Mouse (Mus musculus) liver, embryonic 14.5 days (tissue): Measurements from ENCODE around the gene Gm4881. TPM values are rescaled to one million over a fixed set of nuclear protein-coding genes. Genes with fewer than 3 reads are reported as not detected.

ENCODE experiments used
- ATAC-seq: fragments of 200-750 bp; cut with Nextera tagmentation; 2 replicates; pipeline ENCODE4 v1.8.0; 2017; ENCODE audit warnings: moderate number of reproducible peaks, mild to moderate bottlenecking, moderate library complexity; ENCODE audit not compliant: insufficient read depth
- DNase-seq, 3 experiments: peaks; one replicate each; pipeline ENCODE4 v3.0.0-alpha.2; 2012 to 2013; ENCODE audit warnings: low read depth in 3 of 3, low spot score in 3 of 3
- H3K27ac ChIP-seq: fragments of 300-500 bp; sonication (generic); 2 replicates; pipeline ENCODE4 v1.5.1; 2014; ENCODE audit warnings: moderate library complexity, mild to moderate bottlenecking, control low read depth, inconsistent platforms
- H3K27me3 ChIP-seq: fragments of 300-500 bp; sonication (generic); 2 replicates; pipeline ENCODE4 v1.6.1; 2014; ENCODE audit warnings: mild to moderate bottlenecking, low read length, moderate library complexity; ENCODE audit not compliant: control insufficient read depth, insufficient read depth
- H3K36me3 ChIP-seq: fragments of 300-500 bp; sonication (generic); replicated peaks from 2 replicates; pipeline ENCODE4 v1.6.1; 2014; ENCODE audit warnings: low read depth; ENCODE audit not compliant: control insufficient read depth, insufficient read depth
- H3K4me1 ChIP-seq, 2 experiments: fragments of 200-500 bp in 1 of 2; fragments of 300-500 bp in 1 of 2; sonication (generic) in 1 of 2; replicated peaks; 2 replicates each; pipeline ENCODE4 v1.6.1; 2012 to 2014; ENCODE audit warnings: antibody characterized with exemption in 1 of 2, inconsistent platforms in 1 of 2, low read length in 1 of 2; ENCODE audit not compliant: control insufficient read depth in 2 of 2, insufficient read depth in 2 of 2
- H3K4me2 ChIP-seq: fragments of 300-500 bp; sonication (generic); 2 replicates; pipeline ENCODE4 v1.6.1; 2014; ENCODE audit warnings: low read depth, mild to moderate bottlenecking, control low read depth, moderate library complexity
- H3K4me3 ChIP-seq, 2 experiments: fragments of 200-500 bp in 1 of 2; fragments of 300-500 bp in 1 of 2; sonication (generic) in 1 of 2; 2 replicates each; pipeline ENCODE4 v1.5.1; 2012 to 2014; ENCODE audit warnings: low read depth in 2 of 2, low read length in 2 of 2, mild to moderate bottlenecking in 2 of 2, control low read depth in 1 of 2, inconsistent platforms in 1 of 2, moderate library complexity in 1 of 2; ENCODE audit not compliant: insufficient read depth in 1 of 2
- H3K9ac ChIP-seq: fragments of 300-500 bp; sonication (generic); replicated peaks from 2 replicates; pipeline ENCODE4 v1.6.1; 2014; ENCODE audit warnings: mild to moderate bottlenecking, control low read depth, moderate library complexity
- H3K9me3 ChIP-seq: fragments of 300-500 bp; sonication (generic); 2 replicates; pipeline ENCODE4 v1.6.1; 2016; ENCODE audit warnings: low read length, mixed read lengths; ENCODE audit not compliant: control insufficient read depth
- CTCF ChIP-seq: IDR thresholded peaks from 2 replicates; pipeline ENCODE4 v1.5.1; 2016; ENCODE audit warnings: antibody characterized with exemption, low read depth, control low read depth
- EP300 ChIP-seq: IDR thresholded peaks from 2 replicates; pipeline ENCODE4 v1.6.1; 2016; ENCODE audit warnings: antibody characterized with exemption, low read depth
- WGBS: fragments of 180-500 bp; shearing (Covaris S2); extraction: QIAGEN DNeasy Blood & Tissue Kit; methylation state at CpG from one replicate; pipeline ENCODE4 v1.1.7; 2014; ENCODE audit not compliant: insufficient replicate concordance; 5-methylcytosine and 5-hydroxymethylcytosine counted together
- microRNA-seq: library from miRNA; unstranded; fragments of <30 nt; microRNA quantifications from one replicate; pipeline ENCODE4, GENCODE M21; 2016
- polyA plus RNA-seq, 2 experiments: library from polyadenylated mRNA; depleted of rRNA in 1 of 2; stranded (reverse) in 1 of 2; unstranded in 1 of 2; fragments of >200 nt; fragmentation: Nextera tagmentation in 1 of 2; extraction: Ambion mirVana in 1 of 2; gene quantifications; 2 replicates each; pipeline versions ENCODE4 v1.2.1 to v1.2.3; 2012 to 2014

The Gm4881 gene
- polyA plus RNA-seq, 2 experiments: not detected

GRCm38 (mm10) chr7:24883896-24884692 is 60.2 kb downstream of the Gm4881 start, which contains the start of gene Rps19:
Rps19 (plus strand) TSS chr7:24884371.
- no peaks in the 10 kb centered on the region for H3K27me3 ChIP-seq
- peak; percentile 92 for ATAC-seq
- under 1% methylated on average over 57 of the region's 57 CpGs for WGBS

GRCm38 (mm10) chr7:24882416-24883199 is 61.7 kb downstream of the Gm4881 start:
- TF ChIP-seq EP300: no peak
- no peak for TF ChIP-seq CTCF
- ATAC-seq (no peak), DNase-seq (no peak)
- Histone ChIP-seq H3K27ac (no peak overlapping the region), H3K4me1 (peaks cover 7 to 22% of the 10 kb centered on the region in 2 experiments; a peak in 3 of 4 replicates), H3K27me3 (no peaks in the 10 kb centered on the region), H3K4me3 (no peak overlapping the region), H3K9ac (no peak overlapping the region), H3K36me3 (peaks cover 24% of the 10 kb centered on the region), H3K4me2 (no peak overlapping the region), H3K9me3 (no peaks in the 10 kb centered on the region)
- 83% methylated on average over 9 of the region's 9 CpGs for WGBS

More at GRCm38 (mm10) chr7:24883896-24884692, 60.2 kb downstream of the Gm4881 start, which contains the start of gene Rps19:
- Histone ChIP-seq H3K4me1 (peaks cover 7 to 23% of the 10 kb centered on the region in 2 experiments; a peak in 3 of 4 replicates), H3K9me3 (no peaks in the 10 kb centered on the region), H3K36me3 (peaks cover 39% of the 10 kb centered on the region), H3K4me2 (peak within 1 kb of the TSS; percentile 65), H3K27ac (peak within 1 kb of the TSS; percentile 86), H3K4me3 (peak within 1 kb of the TSS; percentile 87 to 89), H3K9ac (peak within 1 kb of the TSS; percentile 96)
- peak; percentile 98 to 99 (median 99) for DNase-seq
- TF ChIP-seq CTCF (peak; percentile 82), EP300 (peak; percentile 90)

- WGBS: 54% methylated on average over 2 of the region's 2 CpGs
- no peaks in the 10 kb centered on the region for H3K9me3 ChIP-seq
- DNase-seq: no peak
- no peaks in the 10 kb centered on the region for H3K27me3 ChIP-seq
- no peak overlapping the region for H3K4me2 ChIP-seq
- H3K4me3 ChIP-seq: no peak overlapping the region
- H3K4me1 ChIP-seq: peaks cover 3 to 5% of the 10 kb centered on the region in 2 experiments; a peak in 3 of 4 replicates
- TF ChIP-seq CTCF (no peak), EP300 (no peak)
- ATAC-seq: no peak
- no peak overlapping the region for H3K27ac ChIP-seq
- no peak overlapping the region for H3K9ac ChIP-seq
- H3K36me3 ChIP-seq: no peaks in the 10 kb centered on the region
Observed at GRCm38 (mm10) chr7:24879620-24880019, 64.7 kb downstream of the Gm4881 start.

GRCm38 (mm10) chr7:24877588-24877987 is 66.7 kb downstream of the Gm4881 start:
- no peak for ATAC-seq
- WGBS: 60% methylated on average over 3 of the region's 3 CpGs
- H3K4me1 ChIP-seq: peaks cover 0 to 2% of the 10 kb centered on the region in 2 experiments; a peak in 1 of 4 replicates
- H3K9me3 ChIP-seq: no peaks in the 10 kb centered on the region
- H3K27me3 ChIP-seq: no peaks in the 10 kb centered on the region
- TF ChIP-seq CTCF (no peak), EP300 (no peak)
- H3K4me3 ChIP-seq: no peak overlapping the region
- no peak overlapping the region for H3K4me2 ChIP-seq
- no peaks in the 10 kb centered on the region for H3K36me3 ChIP-seq
- H3K9ac ChIP-seq: no peak overlapping the region
- DNase-seq: no peak
- no peak overlapping the region for H3K27ac ChIP-seq

Small RNA genes within 50 kb of the gene (microRNA-seq; reads per million reads assigned to microRNA genes)
- gene Mir7046: not detected
- not detected for gene Mir7047

Other genes starting within 250 kb of the Gm4881 start
- not detected in 2 replicates for gene BC049730, start 235.3 kb downstream of the Gm4881 start, polyA plus RNA-seq (2012; rRNA removed)
- not detected in 2 replicates for gene BC049730, start 235.3 kb downstream of the Gm4881 start, polyA plus RNA-seq (2014; fragmentation: Nextera tagmentation; extraction: Ambion mirVana)
- gene Gm4763, start 217.6 kb downstream of the Gm4881 start, polyA plus RNA-seq (2012; rRNA removed): not detected in 2 replicates
- gene Gm4763, start 217.6 kb downstream of the Gm4881 start, polyA plus RNA-seq (2014; fragmentation: Nextera tagmentation; extraction: Ambion mirVana): not detected in 2 replicates
- 1.0 and 1.1 TPM in 2 replicates for gene Cd177, start 184.2 kb downstream of the Gm4881 start, polyA plus RNA-seq (2012; rRNA removed)
- 1.9 and 2.8 TPM in 2 replicates for gene Cd177, start 184.2 kb downstream of the Gm4881 start, polyA plus RNA-seq (2014; fragmentation: Nextera tagmentation; extraction: Ambion mirVana)
- 0.19 and 0.39 TPM in 2 replicates for gene Ceacam10, start 167.3 kb downstream of the Gm4881 start, polyA plus RNA-seq (2012; rRNA removed)
- gene Ceacam10, start 167.3 kb downstream of the Gm4881 start, polyA plus RNA-seq (2014; fragmentation: Nextera tagmentation; extraction: Ambion mirVana): 0.25 and 0.34 TPM in 2 replicates
- 0.37 and 1.5 TPM in 2 replicates for gene Gm9844, start 82.3 kb downstream of the Gm4881 start, polyA plus RNA-seq (2012; rRNA removed)
- gene Gm9844, start 82.3 kb downstream of the Gm4881 start, polyA plus RNA-seq (2014; fragmentation: Nextera tagmentation; extraction: Ambion mirVana): 1.3 and 2.2 TPM in 2 replicates
- not detected in 2 replicates for gene Lypd4, start 74.6 kb downstream of the Gm4881 start, polyA plus RNA-seq (2012; rRNA removed)
- not detected in 2 replicates for gene Lypd4, start 74.6 kb downstream of the Gm4881 start, polyA plus RNA-seq (2014; fragmentation: Nextera tagmentation; extraction: Ambion mirVana)
- gene Dmrtc2, start 74.4 kb downstream of the Gm4881 start, polyA plus RNA-seq (2012; rRNA removed): not detected in 2 replicates
- gene Dmrtc2, start 74.4 kb downstream of the Gm4881 start, polyA plus RNA-seq (2014; fragmentation: Nextera tagmentation; extraction: Ambion mirVana): not detected in 2 replicates
- gene Rps19, start 60.1 kb downstream of the Gm4881 start, polyA plus RNA-seq (2012; rRNA removed): 418 and 615 TPM in 2 replicates
- 1,649 and 1,654 TPM in 2 replicates for gene Rps19, start 60.1 kb downstream of the Gm4881 start, polyA plus RNA-seq (2014; fragmentation: Nextera tagmentation; extraction: Ambion mirVana)
- gene Cd79a, start 47.1 kb downstream of the Gm4881 start, polyA plus RNA-seq (2012; rRNA removed): 0.81 and 1.0 TPM in 2 replicates
- gene Cd79a, start 47.1 kb downstream of the Gm4881 start, polyA plus RNA-seq (2014; fragmentation: Nextera tagmentation; extraction: Ambion mirVana): 1.4 and 2.0 TPM in 2 replicates
- gene Arhgef1, start 41.6 kb downstream of the Gm4881 start, polyA plus RNA-seq (2012; rRNA removed): 44.2 and 44.3 TPM in 2 replicates
- 28.7 and 31.1 TPM in 2 replicates for gene Arhgef1, start 41.6 kb downstream of the Gm4881 start, polyA plus RNA-seq (2014; fragmentation: Nextera tagmentation; extraction: Ambion mirVana)
- 46.8 and 56.5 TPM in 2 replicates for gene Rabac1, start 28.3 kb upstream of the Gm4881 start, polyA plus RNA-seq (2012; rRNA removed)
- 60.7 and 62.2 TPM in 2 replicates for gene Rabac1, start 28.3 kb upstream of the Gm4881 start, polyA plus RNA-seq (2014; fragmentation: Nextera tagmentation; extraction: Ambion mirVana)
- gene Atp1a3, start 61.5 kb upstream of the Gm4881 start, polyA plus RNA-seq (2012; rRNA removed): 0.38 and 0.50 TPM in 2 replicates
- gene Atp1a3, start 61.5 kb upstream of the Gm4881 start, polyA plus RNA-seq (2014; fragmentation: Nextera tagmentation; extraction: Ambion mirVana): 0.60 and 0.68 TPM in 2 replicates
- 4.9 and 6.1 TPM in 2 replicates for gene Grik5, start 127.9 kb upstream of the Gm4881 start, polyA plus RNA-seq (2012; rRNA removed)
- 0.37 and 0.54 TPM in 2 replicates for gene Grik5, start 127.9 kb upstream of the Gm4881 start, polyA plus RNA-seq (2014; fragmentation: Nextera tagmentation; extraction: Ambion mirVana)
- gene Zfp574, start 128.1 kb upstream of the Gm4881 start, polyA plus RNA-seq (2012; rRNA removed): 6.3 and 6.9 TPM in 2 replicates
- 6.6 and 7.3 TPM in 2 replicates for gene Zfp574, start 128.1 kb upstream of the Gm4881 start, polyA plus RNA-seq (2014; fragmentation: Nextera tagmentation; extraction: Ambion mirVana)
- 0.73 and 0.74 TPM in 2 replicates for gene Pou2f2, start 235.2 kb upstream of the Gm4881 start, polyA plus RNA-seq (2012; rRNA removed)
- gene Pou2f2, start 235.2 kb upstream of the Gm4881 start, polyA plus RNA-seq (2014; fragmentation: Nextera tagmentation; extraction: Ambion mirVana): 0.94 and 1.5 TPM in 2 replicates